Mouse (Mus musculus) embryonic facial prominence, embryonic 10.5 days (tissue): ENCODE results near the gene Apom. TPM values are rescaled to one million over a fixed set of nuclear protein-coding genes. Genes with fewer than 3 reads are reported as not detected.

ENCODE experiments used
- DNase-seq: peaks from one replicate; pipeline ENCODE4 v3.0.0-alpha.2; 2017; ENCODE audit warnings: low spot score
- H3K27ac ChIP-seq: fragments of 300-500 bp; sonication (generic); replicated peaks from 2 replicates; pipeline ENCODE4 v1.5.1; 2016; ENCODE audit warnings: mild to moderate bottlenecking
- H3K27me3 ChIP-seq: fragments of 300-500 bp; sonication (generic); replicated peaks from 2 replicates; pipeline ENCODE4 v1.6.1; 2016; ENCODE audit warnings: low read depth, mild to moderate bottlenecking; ENCODE audit not compliant: poor library complexity, severe bottlenecking
- H3K36me3 ChIP-seq: fragments of 300-500 bp; sonication (generic); replicated peaks from 2 replicates; pipeline ENCODE4 v1.6.1; 2016; ENCODE audit warnings: mild to moderate bottlenecking, moderate library complexity
- H3K4me1 ChIP-seq: fragments of 300-500 bp; sonication (generic); 2 replicates; pipeline ENCODE4 v1.6.1; 2016
- H3K4me3 ChIP-seq: fragments of 300-500 bp; sonication (generic); 2 replicates; pipeline ENCODE4 v1.5.1; 2016; ENCODE audit warnings: mild to moderate bottlenecking, moderate library complexity
- H3K9me3 ChIP-seq: fragments of 300-500 bp; sonication (generic); 2 replicates; pipeline ENCODE4 v1.6.1; 2016; ENCODE audit warnings: mild to moderate bottlenecking
- WGBS: fragments of 180-500 bp; shearing (Covaris S2); methylation state at CpG from one replicate; pipeline ENCODE4 v1.1.7; 2016; 5-methylcytosine and 5-hydroxymethylcytosine counted together
- polyA plus RNA-seq: library from polyadenylated mRNA; unstranded; fragments of >200 nt; fragmentation: Nextera tagmentation; extraction: Ambion mirVana; gene quantifications from 2 replicates; pipeline ENCODE4 v1.2.1, GENCODE M21; 2016

Apom gene
- polyA plus RNA-seq, 1 experiment from 2014 or later = 0.69 TPM

DNA sequence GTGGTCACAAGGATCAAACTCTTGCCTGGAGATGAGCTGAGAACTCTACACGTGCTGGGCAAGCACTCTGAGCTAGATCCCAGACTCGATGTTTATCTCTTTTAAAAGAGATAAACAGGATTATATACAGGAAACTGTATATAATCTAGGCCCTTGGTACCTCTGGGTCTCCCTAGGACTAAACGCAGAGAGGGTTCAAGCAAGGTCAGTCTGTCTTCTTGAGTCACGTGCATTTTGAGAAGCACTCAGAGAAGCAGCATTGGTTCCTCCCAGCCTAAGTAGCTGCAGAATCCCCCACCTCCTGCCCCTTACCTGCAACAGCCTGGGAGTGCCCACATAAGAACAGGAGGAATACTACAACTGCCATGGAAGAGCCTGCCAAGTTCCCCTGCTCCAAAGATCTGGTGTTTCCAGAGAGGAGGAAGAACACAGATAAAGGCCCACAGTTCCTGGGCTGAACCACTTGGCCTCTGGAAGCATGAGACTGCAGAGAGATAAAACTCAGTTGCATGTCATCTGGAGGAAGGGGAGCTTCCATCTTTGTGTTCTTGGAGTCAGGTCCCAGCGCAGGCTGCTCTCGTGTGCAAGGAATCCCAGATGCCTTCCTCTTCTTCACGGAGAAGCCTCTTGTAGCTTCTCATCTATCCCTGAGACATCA lies 46.5 kb downstream of the Apom start, which contains the start of gene Ly6g6f:
Ly6g6f (minus strand) TSS at position 403 of the 658 bp plus-strand sequence.
- no peaks in the 10 kb centered on the region for H3K9me3 ChIP-seq
- 80% methylated on average over 7 of the region's 7 CpGs for WGBS
- peaks cover 4% of the 10 kb centered on the region; the same call in 1 of the 2 replicates for H3K27me3 ChIP-seq
- no peak within 1 kb of the TSS for H3K27ac ChIP-seq
- peaks cover 11% of the 10 kb centered on the region for H3K4me1 ChIP-seq
- H3K36me3 ChIP-seq = no peaks in the 10 kb centered on the region
- no peak within 1 kb of the TSS for H3K4me3 ChIP-seq
- DNase-seq = no peak

DNA sequence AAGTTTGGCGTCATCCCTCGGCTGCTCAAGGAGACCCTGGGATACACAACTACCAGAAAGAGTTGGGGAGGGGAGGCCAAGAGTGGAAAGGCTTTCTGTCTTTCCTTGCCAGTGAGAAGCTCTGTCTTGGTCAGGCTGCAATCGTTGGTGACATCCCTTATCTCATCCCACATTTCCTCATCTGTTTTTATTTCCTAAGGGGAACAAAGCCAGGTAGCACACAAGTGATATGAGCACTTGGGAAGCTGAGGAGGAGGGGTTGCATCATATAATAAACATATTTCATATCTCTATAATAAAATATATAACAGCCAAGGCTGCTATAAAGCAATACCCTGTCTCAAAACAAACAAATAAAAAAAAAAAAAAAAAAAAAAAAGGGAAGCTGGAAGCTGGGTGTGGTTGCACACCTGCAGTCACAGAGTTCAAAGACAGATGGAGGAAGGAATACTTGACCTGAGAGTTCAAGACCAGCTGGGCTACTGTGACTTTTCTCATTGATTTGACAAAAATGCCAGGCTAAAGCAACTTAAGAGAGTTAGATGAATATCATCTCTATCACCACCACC lies 47.8 kb downstream of the Apom start:
- Histone ChIP-seq H3K9me3 (no peaks in the 10 kb centered on the region), H3K36me3 (no peaks in the 10 kb centered on the region), H3K27ac (no peak overlapping the region), H3K4me1 (no peaks in the 10 kb centered on the region), H3K27me3 (peaks cover 16% of the 10 kb centered on the region; the same call in 1 of the 2 replicates), H3K4me3 (no peak overlapping the region)
- DNase-seq = no peak
- 86% methylated on average over 3 of the region's 3 CpGs for WGBS

DNA sequence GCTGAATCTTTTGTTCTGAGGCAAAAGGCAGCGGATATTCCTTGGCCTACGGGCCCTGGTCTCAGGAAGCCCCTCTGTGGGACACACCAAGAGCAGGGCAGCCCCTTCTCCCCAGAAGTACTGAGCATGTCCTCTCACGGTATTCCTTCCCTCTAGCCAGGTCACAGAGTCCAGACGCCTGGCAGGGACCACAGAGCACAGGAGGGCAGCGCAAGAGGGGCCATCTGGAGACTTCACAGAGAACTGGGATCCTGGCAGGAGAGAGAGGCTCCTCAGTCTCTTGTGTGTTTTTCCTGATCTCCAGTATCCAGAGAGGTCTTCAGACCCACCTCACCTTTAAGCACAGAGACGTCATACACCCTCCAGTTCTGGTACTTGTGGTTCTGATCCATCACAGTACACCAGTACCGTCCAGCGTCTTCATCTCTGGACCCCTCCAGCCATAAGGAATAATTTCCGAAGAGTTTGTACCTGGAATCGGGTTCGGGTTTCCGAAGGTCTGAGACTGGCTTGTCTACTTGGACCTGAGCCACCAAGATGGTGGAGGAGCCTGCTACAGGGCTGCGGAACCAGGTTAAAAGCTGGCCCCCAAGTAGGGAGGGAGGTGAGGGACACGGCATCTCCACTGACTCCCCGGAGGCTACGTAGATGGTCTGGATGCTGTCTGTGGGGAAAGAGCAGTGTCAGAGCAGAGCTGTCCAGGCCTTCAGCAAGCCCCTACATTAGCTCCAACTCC lies 48.8 kb downstream of the Apom start:
- peaks cover 20% of the 10 kb centered on the region for H3K27me3 ChIP-seq
- peak overlapping the region; percentile 32; the same call in 1 of the 2 replicates for H3K27ac ChIP-seq
- H3K36me3 ChIP-seq = no peaks in the 10 kb centered on the region
- no peak overlapping the region for H3K4me3 ChIP-seq
- WGBS = 84% methylated on average over 16 of the region's 16 CpGs
- peaks cover 3% of the 10 kb centered on the region for H3K4me1 ChIP-seq
- no peak for DNase-seq
- H3K9me3 ChIP-seq = no peaks in the 10 kb centered on the region

GRCm38 (mm10) chr17:35080710-35081109 lies 51.1 kb downstream of the Apom start:
- whole genome bisulfite sequencing = 69% methylated on average over 4 of the region's 4 CpGs
- peaks cover 40% of the 10 kb centered on the region for H3K27me3 ChIP-seq
- no peak overlapping the region for H3K4me3 ChIP-seq
- no peaks in the 10 kb centered on the region for H3K36me3 ChIP-seq
- H3K9me3 ChIP-seq = no peaks in the 10 kb centered on the region
- peaks cover 26% of the 10 kb centered on the region for H3K4me1 ChIP-seq
- no peak for DNase-seq
- H3K27ac ChIP-seq = no peak overlapping the region

DNA sequence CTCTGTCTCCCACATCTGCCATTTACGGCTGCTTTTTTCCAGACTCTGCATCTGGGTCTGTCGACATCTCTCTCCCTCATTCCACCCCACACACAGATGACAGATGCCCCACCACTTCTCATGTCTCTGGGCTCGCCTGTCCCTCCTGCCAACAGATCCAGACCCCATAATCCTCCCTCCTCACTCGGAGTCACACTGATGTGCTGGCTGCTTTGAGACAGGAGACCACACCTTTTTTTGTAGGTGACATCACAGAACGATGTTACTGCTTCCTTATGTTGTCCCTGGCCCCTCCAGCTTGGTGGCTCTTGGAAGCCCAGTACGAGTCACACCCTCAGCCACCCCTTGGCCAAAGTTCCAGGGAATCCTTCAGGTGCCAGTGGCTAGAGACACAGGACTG lies 51.6 kb downstream of the Apom start:
- H3K9me3 ChIP-seq = no peaks in the 10 kb centered on the region
- no peak overlapping the region for H3K4me3 ChIP-seq
- H3K27ac ChIP-seq = no peak overlapping the region
- WGBS = 67% methylated on average over 6 of the region's 6 CpGs
- no peaks in the 10 kb centered on the region for H3K36me3 ChIP-seq
- no peak for DNase-seq
- peaks cover 26% of the 10 kb centered on the region for H3K4me1 ChIP-seq
- H3K27me3 ChIP-seq = peaks cover 42% of the 10 kb centered on the region

- WGBS = 73% methylated on average over 9 of the region's 9 CpGs
Observed at GRCm38 (mm10) chr17:35079778-35080177, 52.1 kb downstream of the Apom start.

More at GRCm38 (mm10) chr17:35079778-35080177, 52.1 kb downstream of the Apom start:
- Histone ChIP-seq H3K9me3 (no peaks in the 10 kb centered on the region), H3K27ac (no peak overlapping the region), H3K36me3 (no peaks in the 10 kb centered on the region), H3K27me3 (peaks cover 42% of the 10 kb centered on the region), H3K4me1 (peaks cover 26% of the 10 kb centered on the region), H3K4me3 (no peak overlapping the region)
- no peak for DNase-seq

Other genes starting within 250 kb of the Apom start
- 0.55 and 1.6 TPM in 2 replicates for gene C2, start 233.8 kb downstream of the Apom start, polyA plus RNA-seq
- gene Ehmt2, start 233.6 kb downstream of the Apom start, polyA plus RNA-seq = 96.5 and 103 TPM in 2 replicates
- gene Slc44a4, start 217.6 kb downstream of the Apom start, polyA plus RNA-seq = 0.21 and 0.44 TPM in 2 replicates
- 14.0 and 19.3 TPM in 2 replicates for gene Neu1, start 200.8 kb downstream of the Apom start, polyA plus RNA-seq
- 0.13 and 0.15 TPM in 2 replicates for gene Hspa1b, start 172.8 kb downstream of the Apom start, polyA plus RNA-seq
- not detected in 2 replicates for gene Gm20481, start 162.1 kb downstream of the Apom start, polyA plus RNA-seq
- 1.3 and 1.9 TPM in 2 replicates for gene Hspa1a, start 159.9 kb downstream of the Apom start, polyA plus RNA-seq
- 1.1 TPM in 2 replicates for gene Hspa1l, start 159.3 kb downstream of the Apom start, polyA plus RNA-seq
- 339 and 361 TPM in 2 replicates for gene Lsm2, start 150.2 kb downstream of the Apom start, polyA plus RNA-seq
- gene Vars, start 131.1 kb downstream of the Apom start, polyA plus RNA-seq = 197 and 223 TPM in 2 replicates
- gene Vwa7, start 115.5 kb downstream of the Apom start, polyA plus RNA-seq = 0.18 and 0.21 TPM in 2 replicates
- 4.2 and 5.6 TPM in 2 replicates for gene Sapcd1, start 104.0 kb downstream of the Apom start, polyA plus RNA-seq
- gene Msh5, start 85.3 kb downstream of the Apom start, polyA plus RNA-seq = 3.9 and 4.4 TPM in 2 replicates
- 190 and 191 TPM in 2 replicates for gene Clic1, start 82.1 kb downstream of the Apom start, polyA plus RNA-seq
- 482 and 503 TPM in 2 replicates for gene Ddah2, start 73.0 kb downstream of the Apom start, polyA plus RNA-seq
- gene Ly6g6c, start 66.7 kb downstream of the Apom start, polyA plus RNA-seq = 0.31 and 0.35 TPM in 2 replicates
- 0.52 and 0.93 TPM in 2 replicates for gene Mpig6b, start 65.9 kb downstream of the Apom start, polyA plus RNA-seq
- 0.83 and 1.00 TPM in 2 replicates for gene Ly6g6e, start 55.1 kb downstream of the Apom start, polyA plus RNA-seq
- gene Ly6g6d, start 54.0 kb downstream of the Apom start, polyA plus RNA-seq = 1.3 TPM in 1 of 2 replicates, not detected in the other
- 0.51 and 0.62 TPM in 2 replicates for gene Ly6g6f, start 46.4 kb downstream of the Apom start, polyA plus RNA-seq
- gene Abhd16a, start 42.8 kb downstream of the Apom start, polyA plus RNA-seq = 59.4 and 60.0 TPM in 2 replicates
- gene Ly6g5c, start 23.8 kb downstream of the Apom start, polyA plus RNA-seq = not detected in 2 replicates
- gene Ly6g5b, start 16.6 kb downstream of the Apom start, polyA plus RNA-seq = 1.5 and 1.6 TPM in 2 replicates
- 32.5 and 33.3 TPM in 2 replicates for gene Gpank1, start 10.6 kb downstream of the Apom start, polyA plus RNA-seq
- gene Csnk2b, start 10.0 kb downstream of the Apom start, polyA plus RNA-seq = 283 and 288 TPM in 2 replicates
- 9.6 and 9.7 TPM in 2 replicates for gene D17H6S53E, start 5.7 kb downstream of the Apom start, polyA plus RNA-seq
- 73.8 and 77.8 TPM in 2 replicates for gene Bag6, start 3.1 kb upstream of the Apom start, polyA plus RNA-seq
- gene Prrc2a, start 32.8 kb upstream of the Apom start, polyA plus RNA-seq = 203 and 205 TPM in 2 replicates
- gene Aif1, start 44.0 kb upstream of the Apom start, polyA plus RNA-seq = 2.9 and 3.9 TPM in 2 replicates
- 2.6 and 6.9 TPM in 2 replicates for gene Lst1, start 56.4 kb upstream of the Apom start, polyA plus RNA-seq
- 0.16 and 0.34 TPM in 2 replicates for gene Ltb, start 62.4 kb upstream of the Apom start, polyA plus RNA-seq
- gene Tnf, start 70.0 kb upstream of the Apom start, polyA plus RNA-seq = not detected in 2 replicates
- gene Lta, start 73.3 kb upstream of the Apom start, polyA plus RNA-seq = not detected in 2 replicates
- 0.33 and 0.40 TPM in 2 replicates for gene Gm16181, start 88.8 kb upstream of the Apom start, polyA plus RNA-seq
- 5.2 and 5.6 TPM in 2 replicates for gene Atp6v1g2, start 101.6 kb upstream of the Apom start, polyA plus RNA-seq
- 9.3 and 9.6 TPM in 2 replicates for gene Nfkbil1, start 103.7 kb upstream of the Apom start, polyA plus RNA-seq
- 726 and 735 TPM in 2 replicates for gene Ddx39b, start 109.7 kb upstream of the Apom start, polyA plus RNA-seq
- 30.3 and 32.9 TPM in 2 replicates for gene H2-D1, start 130.7 kb upstream of the Apom start, polyA plus RNA-seq
- gene H2-Q1, start 188.4 kb upstream of the Apom start, polyA plus RNA-seq = not detected in 2 replicates
- 0.75 and 0.88 TPM in 2 replicates for gene H2-Q2, start 210.2 kb upstream of the Apom start, polyA plus RNA-seq
- 1.5 and 1.6 TPM in 2 replicates for gene H2-Q4, start 247.6 kb upstream of the Apom start, polyA plus RNA-seq